Mouse (Mus musculus) v-Abl transformed pro-B cells (cell line): ENCODE results near the gene Cep19.
"Not testable (repeated sequence)": the region's sequence is repeated elsewhere in the genome, so short reads cannot be mapped to it uniquely, and the experiment has no call there.

Experiments
- in situ Hi-C, 2 experiments: fragments of 400-800 bp; cut with MboI; formaldehyde crosslinking; loops; one replicate each; pipeline ENCODE4 v1.15.1; 2025; ENCODE audit not compliant: unreplicated experiment in 2 of 2

The Cep19 gene

DNA sequence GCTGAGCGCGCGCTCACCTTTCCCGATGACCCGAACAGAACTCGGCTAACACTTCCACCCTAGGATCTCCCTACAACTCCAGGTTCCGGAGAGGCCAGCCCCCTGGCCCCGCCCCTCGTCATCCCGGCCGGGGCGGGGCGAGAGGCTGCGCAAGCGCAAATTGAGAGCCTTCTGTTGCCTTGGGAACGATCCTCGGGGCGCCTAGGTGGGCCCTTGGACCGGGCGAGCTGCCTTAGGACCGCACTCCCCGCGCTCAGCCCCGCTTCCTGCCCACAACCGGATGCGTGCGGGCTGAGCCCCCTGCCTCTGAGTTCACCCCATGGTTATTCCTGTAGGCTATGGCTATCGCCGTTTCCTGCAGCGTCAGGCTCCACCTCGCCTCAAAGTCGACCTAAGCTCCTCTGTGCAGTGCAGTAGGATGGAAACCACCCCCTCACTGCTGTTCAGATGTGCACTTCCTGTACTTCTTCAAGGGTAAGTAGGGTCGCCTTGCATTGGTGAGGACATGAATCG lies at the start of gene Cep19, which contains the start of gene Pigx:
Gene Cep19, plus strand, starts transcription at position 163 of the 513 bp plus-strand sequence.
Gene Pigx, minus strand, starts transcription at position 103 of the 513 bp plus-strand sequence.
- in situ Hi-C loops, result loop anchor here (5.0 to 25.0 kb wide), 3 partner anchors 52 to 363 kb away; partner anchors contain the start of genes 0610012G03Rik (in 1 of the 2) and Ncbp2 (in 1 of the 2)

DNA sequence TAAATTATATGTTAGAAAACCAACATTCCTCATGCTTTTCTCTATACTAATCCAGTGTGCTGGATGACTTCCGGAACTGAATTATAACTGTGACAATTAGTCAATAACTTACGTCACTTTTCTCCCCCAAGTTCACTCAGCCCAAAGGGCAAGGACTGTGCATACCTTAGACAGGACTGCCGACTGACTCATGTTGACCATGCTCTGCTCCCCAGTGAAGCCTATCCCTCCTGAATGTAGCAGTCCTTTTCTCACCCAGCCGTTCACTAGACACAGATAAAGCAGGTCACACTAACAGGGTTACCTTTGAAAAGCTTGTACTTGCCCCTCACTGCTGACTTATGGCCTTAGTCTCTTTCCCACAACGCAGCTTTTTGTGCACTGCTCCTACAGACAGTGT lies 40.8 kb upstream of the Cep19 start:
- in situ Hi-C loops, result no loop called here

DNA sequence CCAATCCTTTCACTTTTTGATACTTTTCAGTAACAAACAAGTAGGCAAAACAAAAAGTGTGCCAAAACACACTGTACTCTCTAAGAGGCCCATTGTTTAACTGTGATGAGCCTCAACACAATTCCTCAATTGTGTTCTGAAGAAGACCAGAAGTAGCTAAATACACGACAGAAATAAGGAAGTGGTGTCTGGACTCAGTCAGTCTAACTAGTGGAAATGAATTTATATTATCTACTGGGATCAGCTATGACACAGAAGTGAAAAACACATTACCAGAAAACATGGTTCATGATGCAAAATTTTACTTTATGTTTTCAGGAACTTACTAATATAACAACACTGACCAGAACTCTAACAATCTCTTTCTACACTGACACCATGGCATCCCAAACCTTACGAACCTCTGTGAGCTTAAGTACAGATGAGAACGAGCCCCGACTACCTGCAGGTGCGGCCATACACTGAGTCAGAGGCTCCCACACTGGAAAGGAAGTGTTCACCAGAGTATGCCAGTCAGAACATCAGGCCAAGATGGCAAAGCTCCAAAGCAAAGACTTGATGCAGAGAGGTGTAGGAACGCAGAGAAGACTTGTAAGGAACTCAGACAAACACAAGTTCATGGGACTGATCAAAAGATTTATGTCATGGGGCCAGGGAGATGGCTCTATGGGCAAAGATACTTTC lies 39.6 kb upstream of the Cep19 start:
- in situ Hi-C loops, result no loop called here

DNA sequence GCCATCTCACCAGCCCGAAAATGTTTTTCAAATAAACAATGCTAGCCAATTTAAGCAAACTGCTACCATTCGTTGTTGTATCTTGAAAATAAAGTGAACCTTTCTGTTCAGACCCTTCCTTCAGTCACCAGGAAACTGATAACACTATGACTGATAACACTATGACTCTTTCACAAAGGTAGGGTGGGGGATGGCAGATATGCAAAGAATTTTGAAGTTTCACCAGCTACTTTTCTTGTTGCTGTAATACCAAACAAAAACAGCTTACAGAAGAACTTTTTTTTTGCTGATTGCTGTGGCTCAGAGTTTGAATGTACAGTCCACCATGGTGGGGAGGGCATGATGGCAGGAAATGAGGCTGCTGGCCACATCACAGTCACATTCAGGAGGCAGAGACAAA lies 37.4 kb upstream of the Cep19 start:
- in situ Hi-C loops, result no loop called here

DNA sequence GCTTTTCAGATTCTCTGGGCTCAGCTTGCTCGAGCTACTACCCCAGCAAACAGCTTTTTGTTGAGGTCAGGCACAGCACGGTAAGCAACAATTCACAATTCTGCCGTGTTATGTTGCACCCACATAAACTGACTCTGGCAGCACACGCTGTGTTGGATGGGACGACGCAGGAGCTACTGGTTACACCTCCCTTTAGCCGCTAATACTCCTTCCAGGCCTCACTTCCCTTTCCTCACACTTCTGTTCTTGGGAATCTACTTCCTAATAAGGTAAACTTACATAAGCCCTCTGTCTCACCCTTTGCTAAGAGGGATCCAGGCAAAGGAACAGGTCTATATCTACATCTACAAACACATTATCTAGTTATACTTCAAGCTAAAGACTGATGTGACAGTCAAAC lies 35.7 kb upstream of the Cep19 start:
- in situ Hi-C loops, result no loop called here

DNA sequence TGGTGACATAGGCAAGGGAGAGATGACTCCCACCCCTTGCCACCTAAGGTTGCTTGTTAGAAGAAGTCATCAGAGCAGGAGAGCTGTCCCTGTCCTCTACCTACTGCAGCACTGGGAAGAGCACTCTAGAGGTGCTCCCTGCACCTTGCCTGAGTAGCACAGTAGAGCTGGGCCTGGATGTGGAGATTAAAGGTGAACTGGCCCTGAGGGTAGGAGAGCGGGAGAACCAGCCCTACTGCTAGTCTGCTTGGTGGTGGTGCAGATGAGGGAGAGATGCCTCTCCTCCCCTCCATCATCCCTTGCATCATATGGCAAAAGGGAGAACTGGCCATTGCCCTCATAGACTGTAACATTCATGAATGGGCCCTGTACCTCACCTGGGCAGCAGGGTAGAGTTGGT lies 32.7 kb upstream of the Cep19 start:
- in situ Hi-C loops, result no loop called here

DNA sequence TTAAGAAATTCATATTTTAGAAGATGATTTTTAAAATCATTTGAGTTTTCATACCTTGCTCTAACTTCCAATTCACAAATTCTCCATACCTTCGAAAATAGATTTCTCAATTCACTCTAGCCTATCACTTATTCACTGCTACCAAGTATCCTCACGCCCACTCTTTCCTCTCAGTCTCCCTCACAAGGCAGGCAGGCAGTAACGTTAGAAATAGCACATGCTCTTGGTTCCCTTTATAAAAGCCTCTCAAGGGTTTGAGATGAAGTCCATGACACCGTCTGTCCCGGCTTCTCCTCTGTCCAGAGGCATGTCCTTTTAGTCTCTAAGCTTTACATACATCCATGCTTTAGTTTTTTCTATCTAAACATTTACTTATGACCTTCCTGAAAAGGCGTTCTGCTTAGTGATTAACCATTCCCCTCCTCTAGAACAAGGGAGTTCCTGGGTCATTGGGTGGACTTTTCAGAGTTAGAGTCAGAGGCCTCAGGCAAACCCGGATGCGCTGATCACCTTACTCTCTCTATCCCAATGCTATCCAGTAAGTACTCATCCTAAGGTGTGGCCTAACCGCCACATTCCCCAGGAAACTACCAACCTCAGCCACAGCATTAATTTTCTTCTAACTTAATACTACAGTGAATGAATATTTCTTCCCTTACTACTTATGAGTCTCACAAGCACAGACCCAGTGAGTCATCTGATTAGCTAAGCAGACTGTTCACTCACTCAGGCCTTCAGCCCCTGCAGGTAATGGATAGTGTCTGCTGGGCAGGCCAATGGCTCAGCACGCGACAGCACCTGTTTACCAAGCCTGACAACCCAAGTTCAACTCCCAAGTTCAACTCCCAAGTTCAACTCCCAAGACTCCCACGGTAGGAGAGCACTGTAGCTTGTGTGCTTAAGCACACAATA lies 31.0 kb upstream of the Cep19 start:
- in situ Hi-C loops, result no loop called here

DNA sequence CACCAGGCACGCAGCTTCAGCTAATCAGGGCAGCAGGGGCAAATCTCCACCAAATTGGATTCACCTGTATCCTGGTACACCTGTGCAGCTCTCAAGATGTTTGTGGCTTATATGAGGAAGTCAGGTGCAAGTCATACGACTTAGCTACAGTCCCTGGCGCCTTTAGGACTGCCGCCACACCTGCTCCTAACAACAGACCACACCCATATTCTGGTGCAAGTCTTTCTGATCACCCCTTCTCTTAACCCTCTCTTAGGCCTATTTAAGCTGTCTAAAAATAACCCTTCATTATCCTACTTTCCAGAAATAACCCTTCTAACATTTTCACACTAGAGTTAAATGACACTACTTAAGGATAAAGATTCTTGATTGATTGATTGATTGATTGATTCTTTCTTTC lies 29.5 kb upstream of the Cep19 start:
- in situ Hi-C loops, result not testable (repeated sequence)

DNA sequence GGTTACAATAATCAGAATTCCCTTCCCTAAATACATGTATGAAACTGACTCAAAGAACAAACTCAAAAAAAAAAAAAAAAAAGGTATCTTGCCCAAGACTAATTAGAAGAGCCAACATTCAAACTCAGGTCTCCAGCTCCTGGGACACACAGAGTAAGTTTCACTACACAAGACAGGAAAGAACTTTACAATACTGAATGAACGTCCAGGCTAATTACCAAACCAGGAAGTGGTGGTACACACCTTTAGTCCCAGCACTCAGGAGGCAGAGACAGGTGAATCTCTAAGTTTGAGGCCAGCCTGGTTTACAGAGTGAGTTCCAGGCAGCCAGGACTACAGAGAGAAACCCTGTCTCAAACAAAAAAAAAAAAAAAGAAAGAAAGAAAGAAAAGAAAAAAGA lies 23.8 kb upstream of the Cep19 start:
- in situ Hi-C loops, result no loop called here

DNA sequence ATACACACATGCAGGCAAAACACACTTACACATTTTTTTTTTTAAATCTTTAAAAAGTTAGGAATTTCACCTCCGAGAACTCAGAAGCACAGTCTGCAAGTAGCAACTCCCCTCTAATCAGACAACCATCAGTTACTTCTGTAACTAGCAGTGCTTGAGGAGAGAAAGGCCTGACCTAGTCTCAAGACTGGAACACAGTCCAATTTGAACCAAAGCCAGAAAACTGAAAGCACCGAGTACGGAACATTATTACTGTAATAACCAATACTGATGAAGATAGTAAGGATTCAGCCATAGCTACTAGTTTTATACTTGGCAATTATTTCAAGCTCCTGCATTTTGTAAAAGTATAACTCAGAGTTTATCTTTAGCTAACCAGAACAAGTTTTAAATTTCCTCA lies 23.2 kb upstream of the Cep19 start:
- in situ Hi-C loops, result no loop called here

DNA sequence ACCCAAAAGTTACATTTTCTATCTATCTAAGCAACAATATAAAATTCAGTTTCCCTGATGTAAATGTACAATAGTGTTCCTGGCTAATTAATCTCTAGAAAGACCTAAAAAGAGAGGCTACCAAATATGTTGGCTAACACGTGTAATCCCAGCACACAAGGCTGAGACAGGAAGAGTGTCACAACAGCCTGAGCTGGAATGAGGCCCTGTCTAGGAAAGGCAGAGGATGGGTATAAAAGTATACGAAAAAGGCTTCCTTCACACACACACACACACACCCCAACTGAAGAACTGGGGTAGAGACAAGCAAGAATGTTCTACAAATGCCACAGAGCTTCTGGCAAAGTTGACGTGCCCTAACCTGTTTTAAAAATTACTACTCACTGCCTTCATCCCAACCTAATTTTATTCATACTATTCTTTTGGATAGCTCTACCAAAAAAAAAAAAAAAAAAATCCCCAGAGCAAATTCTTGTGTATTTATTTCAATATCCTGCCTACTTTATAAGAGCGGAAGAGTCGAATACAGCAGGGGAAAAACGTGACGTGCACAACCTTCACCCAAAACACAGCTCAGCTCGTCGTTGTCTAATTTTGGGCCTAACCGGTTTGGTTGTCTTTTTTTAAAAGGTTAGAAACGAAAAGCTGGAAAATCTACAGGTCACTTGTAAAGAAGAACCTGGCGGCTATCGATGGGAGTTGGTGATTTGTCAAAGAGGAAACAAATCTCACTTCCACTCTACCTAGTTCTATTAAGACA lies 21.8 kb upstream of the Cep19 start:
- in situ Hi-C loops, result no loop called here

DNA sequence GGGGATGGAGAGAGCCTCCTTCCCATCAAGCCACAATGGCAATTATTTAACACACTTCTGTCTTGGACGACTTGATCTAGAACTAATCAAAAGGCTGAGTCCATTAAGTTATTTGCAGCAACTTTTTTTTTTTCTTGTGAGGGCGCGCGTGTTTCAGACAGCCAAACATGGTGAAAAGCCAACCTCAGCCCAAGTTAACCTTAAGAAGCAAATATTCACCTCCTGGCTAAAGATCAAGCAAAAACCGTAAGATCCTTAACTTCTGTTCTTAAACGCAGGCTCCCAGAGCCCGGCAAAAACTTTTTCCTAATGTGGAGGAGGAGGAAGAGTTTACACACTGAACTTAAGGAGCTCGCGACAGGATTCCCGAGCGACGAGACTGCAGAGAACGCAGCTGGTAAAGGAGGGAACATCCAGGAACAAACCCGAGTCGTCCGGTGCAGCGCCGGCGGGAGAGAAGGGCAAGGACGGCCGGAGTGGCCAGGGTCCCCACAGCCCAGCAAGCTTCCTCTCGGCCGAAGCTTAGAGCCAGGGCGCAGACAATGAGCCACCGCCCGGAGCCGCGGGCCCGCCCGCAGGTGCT lies 21.1 kb upstream of the Cep19 start:
- in situ Hi-C loops, result no loop called here

DNA sequence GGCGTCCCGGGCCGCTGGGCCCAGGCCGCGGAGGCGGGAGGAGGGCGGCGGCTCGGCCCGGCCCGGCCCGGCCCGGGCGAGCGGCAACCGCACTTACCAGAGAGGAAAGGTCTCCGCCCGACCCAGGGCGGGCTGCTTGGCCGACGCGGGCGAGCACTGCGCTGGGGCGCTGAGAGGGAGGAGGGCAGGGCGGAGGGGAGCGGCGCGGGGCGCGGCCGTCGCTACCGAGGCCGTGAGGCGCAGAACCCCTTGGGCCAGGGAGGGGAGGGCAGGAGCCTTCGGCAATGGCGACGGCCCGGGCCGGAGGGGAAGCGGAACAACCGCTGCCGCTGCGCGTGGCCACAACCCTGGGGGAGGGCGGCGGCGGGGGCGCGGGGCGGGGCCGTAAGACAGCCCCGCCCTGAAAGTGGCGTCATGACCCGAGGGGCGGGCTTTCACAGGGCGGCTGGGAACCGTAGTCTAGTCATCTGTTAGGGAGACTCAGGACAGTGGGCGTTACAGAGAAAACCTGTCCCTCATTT lies 20.5 kb upstream of the Cep19 start, which contains the start of gene Pak2:
Gene Pak2, minus strand, starts transcription at position 352 of the 521 bp plus-strand sequence.
- in situ Hi-C loops, result no loop called here

DNA sequence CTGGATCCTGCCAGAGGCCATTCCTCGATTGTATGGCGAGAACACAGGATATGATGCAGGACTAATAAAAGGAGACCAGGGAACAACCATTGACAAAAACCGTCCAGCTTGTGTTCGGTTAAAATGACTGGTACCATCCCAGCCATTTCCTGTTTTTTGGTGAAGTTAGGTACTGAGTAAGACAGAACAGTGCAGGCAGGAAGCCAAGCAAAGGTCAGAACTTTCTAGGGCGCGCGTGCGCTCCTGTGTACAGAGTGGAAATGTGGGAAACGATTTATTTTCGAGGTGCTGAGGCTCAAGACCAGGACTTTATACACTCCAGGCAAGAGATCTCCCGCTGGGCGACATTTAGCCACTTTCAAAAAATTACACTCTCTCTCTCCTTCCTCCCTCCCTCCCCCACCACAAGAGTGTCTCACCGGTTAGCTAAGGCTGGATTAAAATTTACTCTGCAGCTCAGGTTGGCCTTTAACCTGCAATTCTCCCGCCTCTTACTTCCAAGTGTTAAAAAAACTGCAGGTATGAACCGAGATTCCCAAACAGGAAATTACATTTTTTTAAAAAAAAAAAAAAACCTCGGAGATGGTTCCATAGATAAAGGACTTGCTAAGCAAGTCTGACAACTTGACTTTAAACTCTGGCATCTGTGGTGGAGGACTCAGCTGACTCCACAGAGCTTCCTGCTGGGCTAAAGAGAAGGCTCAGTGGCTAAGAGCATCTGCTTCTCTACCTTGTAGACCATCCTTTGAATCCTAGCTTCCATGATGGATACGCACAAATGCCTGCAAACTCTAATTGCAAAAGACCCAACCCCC lies 11.8 kb upstream of the Cep19 start:
- in situ Hi-C loops, result no loop called here

DNA sequence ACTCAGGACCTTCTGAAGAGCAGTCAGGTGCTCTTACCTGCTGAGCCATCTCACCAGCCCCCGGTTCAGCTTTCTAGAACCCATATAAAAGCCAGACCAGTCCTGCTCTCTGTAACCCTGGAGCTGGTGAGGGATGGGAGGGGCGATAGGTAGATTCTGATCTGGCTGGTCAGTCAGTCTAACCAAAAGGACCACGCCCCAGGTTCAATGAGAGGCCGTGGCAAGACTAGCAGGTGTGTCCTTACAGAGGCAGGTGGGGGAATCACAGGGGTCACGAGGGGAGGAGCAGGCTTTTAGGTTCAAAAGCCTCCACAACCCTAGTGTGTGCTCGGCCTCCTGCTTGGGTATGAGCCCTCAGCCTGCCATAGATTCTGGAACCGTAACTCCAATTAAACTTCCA lies 8.1 kb upstream of the Cep19 start:
- in situ Hi-C loops, result no loop called here

DNA sequence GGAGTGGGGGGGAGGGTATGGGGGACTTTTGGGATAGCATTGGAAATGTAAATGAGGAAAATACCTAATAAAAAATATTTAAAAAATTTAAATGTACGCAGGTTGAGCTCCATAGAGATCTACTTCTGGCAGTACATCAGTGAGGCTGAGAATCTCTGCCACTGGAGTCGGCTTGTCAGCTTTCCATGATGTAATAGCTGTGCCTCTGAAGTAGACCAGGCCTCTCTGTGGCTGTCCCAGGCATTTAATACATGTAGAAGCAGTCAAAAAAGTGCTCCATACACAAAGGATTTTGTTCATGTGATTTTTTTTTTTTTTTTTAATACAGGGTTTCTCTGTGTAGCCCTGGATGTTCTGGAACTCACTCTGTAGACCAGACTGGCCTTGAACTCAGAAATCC lies 1.8 kb upstream of the Cep19 start:
- in situ Hi-C loops, result loop anchor here in 1 of 2 experiments (5.0 kb wide), 1 partner anchor 50 kb away; no protein-coding TSS in a partner anchor

DNA sequence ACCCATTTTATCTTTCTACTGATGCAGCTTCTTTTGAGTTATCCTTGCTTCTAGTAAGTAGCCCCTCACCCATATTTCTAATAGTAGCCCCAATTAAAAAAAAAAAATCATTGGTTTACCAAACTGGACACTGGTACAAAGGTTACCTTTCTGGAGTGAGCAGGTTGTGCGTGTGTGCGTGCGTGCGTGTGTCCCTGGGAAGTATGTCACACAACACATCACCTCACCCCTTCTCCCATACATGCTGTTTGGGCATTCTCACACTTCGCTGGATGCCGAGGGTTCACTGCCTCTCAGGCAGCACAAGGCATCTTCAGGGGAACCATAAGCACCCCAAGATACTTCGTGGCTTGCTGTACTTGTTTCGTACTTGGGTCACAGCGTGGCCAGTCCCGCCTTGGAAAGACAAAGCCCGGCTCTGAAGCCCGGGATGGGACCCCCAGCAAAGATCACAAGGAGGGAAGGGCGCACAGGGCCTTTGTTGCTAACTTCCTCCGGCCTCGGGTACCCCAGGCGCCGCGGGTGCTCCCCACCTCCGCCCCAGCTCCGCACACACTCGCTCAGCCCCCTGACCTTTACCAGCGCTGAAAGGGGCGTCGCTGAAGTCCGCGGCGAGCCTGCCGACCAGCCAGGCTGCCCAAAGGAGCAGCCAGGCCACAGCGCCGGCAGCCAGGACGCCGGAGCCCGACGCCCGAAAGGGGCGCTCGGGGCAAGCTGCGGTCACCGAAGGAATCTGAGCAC lies 533 bp upstream of the Cep19 start:
- in situ Hi-C loops, result loop anchor here in 1 of 2 experiments (5.0 kb wide), 1 partner anchor 52 kb away; no protein-coding TSS in a partner anchor

DNA sequence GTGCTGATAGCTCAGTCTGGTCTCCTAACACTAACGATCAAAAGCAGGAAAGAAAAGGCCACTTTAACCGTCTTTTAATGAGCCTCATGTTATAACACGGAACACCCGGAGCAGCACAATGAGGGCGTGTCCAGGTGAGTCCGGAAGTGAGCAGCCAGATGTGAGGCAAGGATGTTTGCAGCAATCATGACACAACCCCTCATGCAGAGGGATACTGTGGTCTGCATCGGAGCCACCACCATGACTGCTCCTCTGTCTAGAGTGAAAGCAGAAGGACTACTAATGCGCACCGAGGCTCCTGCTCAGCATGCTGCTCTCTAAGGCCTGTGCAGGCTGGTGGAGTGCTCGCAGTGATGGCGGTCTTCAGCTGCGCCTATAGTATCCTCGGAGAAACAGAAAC lies 2.7 kb downstream of the Cep19 start:
- in situ Hi-C loops, result loop anchor here (5.0 to 25.0 kb wide), 2 partner anchors 155 to 360 kb away; partner anchors contain the start of genes 0610012G03Rik (in 1 of the 2) and Ncbp2 (in 1 of the 2)
